Mouse (Mus musculus): ENCODE data around the gene Fgd2.

DNA sequence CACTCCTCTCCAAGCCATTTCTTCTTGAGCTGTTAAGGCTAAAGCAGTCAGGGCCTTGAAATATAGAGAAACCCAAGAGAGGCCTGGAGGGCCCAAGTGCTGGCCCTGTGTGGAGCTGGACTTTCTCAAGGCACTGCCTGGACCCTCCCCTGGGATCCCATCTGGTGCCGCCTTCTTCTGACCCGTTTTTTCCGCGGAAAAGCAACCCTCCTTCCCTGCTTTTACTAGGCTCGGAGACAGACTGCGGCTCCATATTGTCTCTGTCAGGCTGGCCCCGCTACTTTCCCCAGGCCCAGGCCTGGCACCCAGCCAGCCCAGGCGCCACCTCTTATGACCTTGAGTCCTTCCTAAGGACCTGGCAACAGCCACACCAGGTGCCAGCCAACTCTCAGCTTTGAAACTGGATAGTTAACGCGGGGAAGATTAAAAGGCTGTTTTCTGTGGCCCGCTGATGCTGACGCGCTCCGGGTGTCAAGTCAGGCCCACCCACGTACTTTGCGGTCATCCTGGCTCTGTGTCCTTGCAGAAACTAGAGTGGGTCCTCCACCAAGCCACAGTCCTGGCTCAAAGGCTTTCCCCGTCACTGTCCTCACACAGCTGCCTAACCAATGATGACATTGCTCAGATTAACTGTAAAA lies 4.8 kb upstream of the Fgd2 start:
- TF ChIP-seq CTCF (IDR thresholded peaks at IDR 0.05; ENCODE audit: borderline replicate concordance, extremely low read depth, insufficient read depth, insufficient read length), result no peak
- TF ChIP-seq POLR2A (IDR thresholded peaks at IDR 0.05; ENCODE audit: borderline replicate concordance, extremely low read depth, insufficient read depth, insufficient read length, poor library complexity, severe bottlenecking), result no peak
